Mouse (Mus musculus) stomach, postnatal 0 days (tissue): ENCODE results near the gene Rasl12. TPM values are rescaled to one million over a fixed set of nuclear protein-coding genes. Genes with fewer than 3 reads are reported as not detected.

Experiments
- ATAC-seq: fragments of 200-750 bp; cut with Nextera tagmentation; 2 replicates; pipeline ENCODE4 v1.8.0; 2017; ENCODE audit not compliant: low FRiP score, low TSS enrichment
- DNase-seq: peaks from one replicate; pipeline ENCODE4 v3.0.0-alpha.2; 2016; ENCODE audit warnings: low spot score
- H3K27ac ChIP-seq: fragments of 300-500 bp; sonication (generic); replicated peaks from 2 replicates; pipeline ENCODE4 v1.5.1; 2014; ENCODE audit warnings: mild to moderate bottlenecking, control low read depth
- H3K27me3 ChIP-seq: fragments of 300-500 bp; sonication (generic); 2 replicates; pipeline ENCODE4 v1.6.1; 2014; ENCODE audit warnings: low read length; ENCODE audit not compliant: control insufficient read depth, insufficient read depth
- H3K36me3 ChIP-seq: fragments of 300-500 bp; sonication (generic); 2 replicates; pipeline ENCODE4 v1.6.1; 2014; ENCODE audit warnings: low read length, mixed read lengths; ENCODE audit not compliant: control insufficient read depth, insufficient read depth
- H3K4me1 ChIP-seq: fragments of 300-500 bp; sonication (generic); replicated peaks from 2 replicates; pipeline ENCODE4 v1.6.1; 2014; ENCODE audit warnings: antibody characterized with exemption; ENCODE audit not compliant: control insufficient read depth, insufficient read depth
- H3K4me2 ChIP-seq: fragments of 300-500 bp; sonication (generic); replicated peaks from 2 replicates; pipeline ENCODE4 v1.6.1; 2014; ENCODE audit warnings: low read depth, mild to moderate bottlenecking, control low read depth, moderate library complexity
- H3K4me3 ChIP-seq: fragments of 300-500 bp; sonication (generic); 2 replicates; pipeline ENCODE4 v1.5.1; 2014; ENCODE audit warnings: low read depth, low read length, control low read depth
- H3K9ac ChIP-seq: fragments of 300-500 bp; sonication (generic); 2 replicates; pipeline ENCODE4 v1.6.1; 2014; ENCODE audit warnings: mild to moderate bottlenecking, low read length, control low read depth, mixed read lengths
- H3K9me3 ChIP-seq: fragments of 300-500 bp; sonication (generic); 2 replicates; pipeline ENCODE4 v1.6.1; 2016; ENCODE audit warnings: low read length; ENCODE audit not compliant: control insufficient read depth
- CTCF ChIP-seq: IDR thresholded peaks from 2 replicates; pipeline ENCODE4 v1.5.1; 2016; ENCODE audit warnings: antibody characterized with exemption, low read depth, mild to moderate bottlenecking, moderate library complexity
- EP300 ChIP-seq: optimal IDR thresholded peaks from 2 replicates; pipeline ENCODE3; 2016; ENCODE audit warnings: antibody characterized with exemption
- WGBS: fragments of 180-500 bp; shearing (Covaris S2); extraction: QIAGEN DNeasy Blood & Tissue Kit; methylation state at CpG from one replicate; pipeline ENCODE4 v1.1.7; 2014; 5-methylcytosine and 5-hydroxymethylcytosine counted together
- polyA plus RNA-seq: library from polyadenylated mRNA; unstranded; fragments of >200 nt; fragmentation: Nextera tagmentation; extraction: Ambion mirVana; gene quantifications from 2 replicates; pipeline ENCODE4 v1.2.1, GENCODE M21; 2015

Gene Rasl12
- polyA plus RNA-seq, 1 experiment from 2014 or later: 3.7 TPM

DNA sequence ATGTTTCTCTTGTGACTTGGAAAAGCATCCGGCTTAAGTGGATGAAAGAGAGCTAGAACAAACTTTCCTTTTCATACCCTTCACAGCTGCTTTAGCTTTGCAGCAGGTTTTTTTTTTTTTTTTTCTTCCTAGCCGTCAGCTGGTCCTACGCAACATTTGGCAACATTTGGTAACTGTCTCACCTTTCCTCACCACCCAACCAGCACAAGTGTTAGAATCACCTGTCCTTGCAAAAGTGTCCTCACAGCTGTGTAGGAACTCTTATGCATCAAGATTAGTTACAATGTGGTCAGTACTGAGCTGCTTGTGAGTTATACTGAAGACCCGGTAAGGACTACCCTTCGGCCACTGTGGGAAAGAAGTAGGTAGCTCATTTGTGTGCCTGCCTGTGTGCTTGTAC is 64.2 kb downstream of the Rasl12 start:
- 68% methylated on average over 5 of the region's 5 CpGs for WGBS
- no peak for TF ChIP-seq CTCF
- TF ChIP-seq EP300: no peak
- H3K36me3 ChIP-seq: peaks cover 6% of the 10 kb centered on the region; the same call in 1 of the 2 replicates
- H3K4me2 ChIP-seq: no peak overlapping the region
- DNase-seq (no peak), ATAC-seq (no peak)
- no peaks in the 10 kb centered on the region for H3K9me3 ChIP-seq
- H3K27ac ChIP-seq: no peak overlapping the region
- H3K9ac ChIP-seq: no peak overlapping the region
- H3K4me1 ChIP-seq: no peaks in the 10 kb centered on the region
- no peaks in the 10 kb centered on the region for H3K27me3 ChIP-seq
- no peak overlapping the region for H3K4me3 ChIP-seq

- Histone ChIP-seq H3K9ac (no peak overlapping the region), H3K4me2 (no peak overlapping the region), H3K27me3 (no peaks in the 10 kb centered on the region), H3K36me3 (peaks cover 6% of the 10 kb centered on the region; the same call in 1 of the 2 replicates), H3K27ac (no peak overlapping the region), H3K4me3 (no peak overlapping the region), H3K4me1 (no peaks in the 10 kb centered on the region), H3K9me3 (no peaks in the 10 kb centered on the region)
- 83% methylated on average over 6 of the region's 6 CpGs for WGBS
- no peak for DNase-seq
- ATAC-seq: no peak
- no peak for TF ChIP-seq EP300
- TF ChIP-seq CTCF: no peak
These were observed 65.9 kb downstream of the Rasl12 start for GRCm38 (mm10) chr9:65464161-65464560.

Other genes with a start within 250 kb of the Rasl12 start
- gene Parp16, start 203.2 kb upstream of the Rasl12 start, polyA plus RNA-seq: 5.0 TPM in 2 replicates
- gene Cilp, start 133.3 kb upstream of the Rasl12 start, polyA plus RNA-seq: 0.61 and 0.79 TPM in 2 replicates
- gene Clpx, start 104.2 kb upstream of the Rasl12 start, polyA plus RNA-seq: 47.9 and 49.7 TPM in 2 replicates
- 5.4 and 5.8 TPM in 2 replicates for gene Pdcd7, start 52.4 kb upstream of the Rasl12 start, polyA plus RNA-seq
- gene Ubap1l, start 37.5 kb upstream of the Rasl12 start, polyA plus RNA-seq: not detected in 2 replicates
- gene Kbtbd13, start 6.9 kb upstream of the Rasl12 start, polyA plus RNA-seq: 0.38 and 0.49 TPM in 2 replicates
- gene Slc51b, start 24.4 kb downstream of the Rasl12 start, polyA plus RNA-seq: not detected in 2 replicates
- 11.5 and 12.4 TPM in 2 replicates for gene Mtfmt, start 37.3 kb downstream of the Rasl12 start, polyA plus RNA-seq
- gene Spg21, start 62.4 kb downstream of the Rasl12 start, polyA plus RNA-seq: 62.3 and 67.7 TPM in 2 replicates
- 0.18 and 0.35 TPM in 2 replicates for gene Ankdd1a, start 121.7 kb downstream of the Rasl12 start, polyA plus RNA-seq
- gene Plekho2, start 181.5 kb downstream of the Rasl12 start, polyA plus RNA-seq: 9.6 and 10.6 TPM in 2 replicates
- 2.1 and 2.4 TPM in 2 replicates for gene Pif1, start 188.7 kb downstream of the Rasl12 start, polyA plus RNA-seq
- gene Rbpms2, start 231.1 kb downstream of the Rasl12 start, polyA plus RNA-seq: 18.1 and 19.9 TPM in 2 replicates